Mouse (Mus musculus): ENCODE measurements around the gene Spats2l.

The Spats2l gene

DNA sequence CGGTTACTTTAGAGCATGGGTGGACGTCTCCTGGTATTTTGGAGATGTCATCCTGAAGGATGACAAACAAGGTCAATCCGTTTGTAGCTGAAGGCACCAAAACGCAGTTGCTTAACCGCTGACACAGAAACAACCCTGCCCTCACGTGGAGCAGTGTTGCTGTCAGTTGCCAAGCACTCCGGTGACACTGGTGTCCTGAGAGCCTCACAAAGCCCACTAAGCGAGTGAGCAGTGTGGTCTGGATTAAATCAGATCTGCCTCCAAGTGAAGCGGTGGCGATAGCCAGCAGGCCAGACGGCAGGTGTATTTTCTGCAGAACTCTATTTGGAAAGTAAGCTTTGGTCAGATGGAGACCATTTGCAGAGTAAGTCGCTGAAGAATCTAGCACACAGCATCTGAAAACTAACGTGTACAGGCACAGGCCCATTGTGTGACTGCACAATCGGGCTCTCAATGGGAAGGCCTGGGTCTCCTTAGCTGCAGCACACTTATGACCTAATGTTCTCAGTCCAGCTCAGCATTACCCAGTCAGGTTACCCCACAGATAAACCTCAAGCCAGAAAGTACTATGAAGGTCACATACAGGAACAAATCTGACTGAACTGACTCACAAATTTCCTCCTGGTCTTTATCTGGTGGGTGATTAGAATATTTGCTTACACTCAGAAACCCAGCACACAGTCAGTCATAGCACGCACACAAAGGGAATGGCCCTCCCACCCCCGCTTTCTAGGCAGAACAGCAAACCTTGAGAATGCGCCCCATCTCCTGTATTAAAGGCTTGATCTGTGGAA is 51.2 kb downstream of the Spats2l start:
- no peak for DNase-seq (ENCODE audit: low spot score in 2 of 2)

- no peak for DNase-seq (ENCODE audit: low spot score in 2 of 2)
Observed at GRCm38 (mm10) chr1:57826245-57826644, 52.3 kb downstream of the Spats2l start.

- DNase-seq (ENCODE audit: low spot score in 2 of 2) = no peak
Observed at GRCm38 (mm10) chr1:57833145-57833544, 59.2 kb downstream of the Spats2l start.

GRCm38 (mm10) chr1:57835128-57835527 is 61.2 kb downstream of the Spats2l start:
- no peak for DNase-seq (ENCODE audit: low spot score in 2 of 2)

GRCm38 (mm10) chr1:57836686-57837317 is 62.8 kb downstream of the Spats2l start:
- no peak for DNase-seq (ENCODE audit: low spot score in 2 of 2)

DNA sequence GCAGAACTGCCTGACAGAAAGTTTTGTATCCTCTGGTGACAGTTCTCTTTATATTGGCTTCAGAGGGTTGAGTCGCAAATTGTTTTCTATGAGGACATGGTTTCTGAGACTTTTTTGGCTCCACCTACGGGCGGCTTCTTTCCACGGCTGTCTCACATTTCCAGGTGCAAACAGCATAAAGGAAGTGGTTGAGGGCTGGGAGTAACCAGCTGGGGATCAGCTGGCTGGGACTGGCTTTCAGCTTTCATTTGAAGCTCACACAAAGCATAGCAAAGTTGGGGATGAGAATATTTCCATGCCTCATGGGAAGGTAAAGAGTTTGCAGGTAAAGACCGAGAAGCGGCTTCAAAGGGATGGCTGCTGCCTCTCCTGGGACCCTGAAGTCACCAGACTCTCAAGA is 65.9 kb downstream of the Spats2l start:
- DNase-seq (ENCODE audit: low spot score in 2 of 2) = no peak

- DNase-seq (ENCODE audit: low spot score in 2 of 2) = no peak
Observed at GRCm38 (mm10) chr1:57845054-57845722, 71.2 kb downstream of the Spats2l start.

GRCm38 (mm10) chr1:57846856-57847698 is 73.1 kb downstream of the Spats2l start:
- DNase-seq (ENCODE audit: low spot score in 2 of 2) = no peak

DNA sequence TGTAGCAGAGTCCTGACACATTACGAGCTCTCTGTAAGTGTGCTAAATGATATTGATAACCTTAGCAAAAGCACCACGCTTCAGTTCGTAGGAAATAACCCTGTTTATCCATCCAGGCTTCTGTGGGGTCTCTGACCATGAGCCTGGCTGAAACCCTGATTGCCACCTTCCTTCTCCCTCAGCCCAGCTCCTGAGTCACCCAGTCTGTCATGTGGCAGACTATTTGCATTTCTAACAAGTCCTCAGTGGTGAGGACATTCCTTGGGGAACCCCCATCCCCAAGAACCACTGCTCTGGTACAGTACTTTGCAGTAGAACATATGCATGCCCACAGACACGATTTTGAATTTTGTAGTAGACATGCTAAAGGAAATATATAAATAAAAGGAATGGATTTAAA is 75.1 kb downstream of the Spats2l start:
- DNase-seq (ENCODE audit: low spot score in 2 of 2) = no peak

GRCm38 (mm10) chr1:57849916-57850315 is 76.0 kb downstream of the Spats2l start:
- no peak for DNase-seq (ENCODE audit: low spot score in 2 of 2)

GRCm38 (mm10) chr1:57851871-57852270 is 77.9 kb downstream of the Spats2l start:
- no peak for DNase-seq (ENCODE audit: low spot score in 2 of 2)

- no peak for DNase-seq (ENCODE audit: low spot score in 2 of 2)
Observed at GRCm38 (mm10) chr1:57852562-57853271, 78.8 kb downstream of the Spats2l start.

- no peak for DNase-seq (ENCODE audit: low spot score in 2 of 2)
Observed at GRCm38 (mm10) chr1:57857799-57858198, 83.8 kb downstream of the Spats2l start.

- no peak for DNase-seq (ENCODE audit: low spot score in 2 of 2)
Observed at GRCm38 (mm10) chr1:57862024-57862423, 88.1 kb downstream of the Spats2l start.

- DNase-seq (ENCODE audit: low spot score in 2 of 2) = no peak
Observed at GRCm38 (mm10) chr1:57868651-57869050, 94.7 kb downstream of the Spats2l start.

DNA sequence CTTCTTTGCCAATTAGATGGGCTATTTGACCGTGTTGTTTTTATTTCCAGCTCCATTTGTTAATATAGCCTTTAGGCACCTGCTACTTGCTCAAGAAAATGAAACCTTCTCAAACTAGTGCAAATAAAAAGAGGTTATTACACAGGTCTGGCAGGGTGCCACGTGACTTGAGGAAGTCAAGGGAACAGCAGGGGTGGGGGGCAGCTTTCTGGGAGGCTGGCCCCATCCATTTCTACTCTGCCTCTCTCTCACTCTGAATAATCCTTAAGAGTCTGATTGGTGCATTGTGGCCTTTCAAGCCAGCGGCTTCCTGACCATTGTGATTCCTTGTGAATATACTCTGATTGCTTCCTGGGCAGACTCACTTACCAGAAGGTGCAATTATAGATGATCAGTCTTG is 98.0 kb downstream of the Spats2l start:
- no peak for DNase-seq (ENCODE audit: low spot score in 2 of 2)

- no peak for DNase-seq (ENCODE audit: low spot score in 2 of 2)
Observed at GRCm38 (mm10) chr1:57873996-57874395, 100.0 kb downstream of the Spats2l start.

DNA sequence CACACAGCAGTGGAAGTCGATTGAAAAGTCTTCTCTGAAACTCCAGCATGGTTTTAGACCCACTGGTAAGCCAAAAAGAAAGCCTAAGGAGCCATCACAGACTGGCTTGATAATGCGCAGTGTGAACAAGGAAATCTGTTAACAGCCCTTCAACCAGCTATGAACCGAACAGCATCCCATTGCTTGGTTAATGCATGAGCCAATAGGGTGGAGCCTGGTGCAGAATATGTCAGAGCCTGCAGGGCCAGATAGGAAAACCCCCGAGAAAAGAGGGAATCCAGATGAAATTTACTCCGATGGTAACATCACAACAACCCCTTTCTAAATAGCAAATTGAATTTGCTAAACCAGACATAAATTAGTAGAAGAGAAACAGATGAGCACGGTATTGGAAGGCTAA is 101.1 kb downstream of the Spats2l start:
- no peak for DNase-seq (ENCODE audit: low spot score in 2 of 2)

- DNase-seq (ENCODE audit: low spot score in 2 of 2) = no peak
Observed at GRCm38 (mm10) chr1:57875512-57875911, 101.5 kb downstream of the Spats2l start.

DNA sequence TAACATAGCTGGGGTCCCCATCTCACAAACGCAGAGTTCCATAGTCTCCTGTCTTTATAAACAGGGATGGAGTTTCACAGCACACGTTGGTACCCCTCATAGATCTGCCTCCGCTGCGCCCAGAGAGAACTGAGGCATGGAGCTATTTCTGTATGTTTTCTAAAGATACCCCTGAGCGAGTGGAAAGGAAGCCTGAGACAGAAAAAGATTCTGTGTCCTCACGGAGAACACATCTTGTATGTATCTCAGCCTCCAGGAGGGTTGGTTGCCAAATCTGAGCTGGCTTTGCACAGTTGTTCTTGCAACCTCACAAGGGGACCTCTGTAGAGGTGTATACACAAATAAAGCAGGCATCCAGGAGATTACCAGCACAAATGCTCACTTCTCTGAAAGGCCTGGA is 105.0 kb downstream of the Spats2l start:
- DNase-seq (ENCODE audit: low spot score in 2 of 2) = peak in 1 of 2 experiments; percentile 44

DNA sequence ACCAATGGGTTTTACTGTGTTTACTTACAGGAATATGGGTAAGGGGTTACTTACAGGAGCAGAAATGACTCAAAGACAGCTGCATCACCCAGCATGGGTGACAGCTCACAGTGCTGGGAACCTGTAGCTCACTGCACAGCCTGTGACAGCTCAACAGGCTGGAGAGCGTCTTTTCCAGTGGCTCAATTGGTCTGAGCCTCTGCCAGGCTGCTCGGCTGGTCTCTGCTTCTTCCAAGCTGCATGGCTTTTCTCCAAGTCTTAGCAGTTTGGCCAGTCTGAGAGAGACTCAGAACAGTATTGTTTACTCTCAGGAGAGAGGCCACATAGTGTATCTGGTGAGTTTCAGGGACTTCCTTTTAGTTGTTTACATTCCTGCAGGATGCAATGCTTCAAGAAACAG is 110.9 kb downstream of the Spats2l start:
- DNase-seq (ENCODE audit: low spot score in 2 of 2) = no peak
